Mouse (Mus musculus) lung, adult 18-20 months (tissue): ENCODE results near the gene Kcnq1.

Source experiments
- DNase-seq, 2 experiments: peaks; one replicate each; pipeline ENCODE4 v3.0.0; 2022; ENCODE audit warnings: mixed read lengths in 2 of 2

Gene Kcnq1

DNA sequence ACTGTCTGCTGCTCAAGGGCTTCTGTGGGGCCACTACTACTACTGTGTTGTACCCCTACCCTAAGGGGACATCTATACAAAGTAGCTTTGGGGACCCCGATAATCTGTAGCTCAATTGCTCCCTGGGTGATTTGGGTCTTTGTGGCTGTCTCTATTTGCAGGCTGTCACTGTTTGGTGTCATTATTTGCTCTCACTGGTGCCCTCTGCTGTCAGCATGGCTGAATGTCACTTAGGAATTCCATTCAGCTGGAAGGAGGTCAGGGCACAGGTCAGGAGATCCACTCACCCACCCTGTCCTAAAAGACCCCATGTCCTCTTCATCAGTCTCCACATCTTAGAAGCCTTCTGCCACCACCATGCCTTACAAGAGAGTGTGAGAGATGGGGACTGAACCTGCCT is 32.6 kb downstream of the Kcnq1 start:
- peak; percentile 67 to 73 for DNase-seq

DNA sequence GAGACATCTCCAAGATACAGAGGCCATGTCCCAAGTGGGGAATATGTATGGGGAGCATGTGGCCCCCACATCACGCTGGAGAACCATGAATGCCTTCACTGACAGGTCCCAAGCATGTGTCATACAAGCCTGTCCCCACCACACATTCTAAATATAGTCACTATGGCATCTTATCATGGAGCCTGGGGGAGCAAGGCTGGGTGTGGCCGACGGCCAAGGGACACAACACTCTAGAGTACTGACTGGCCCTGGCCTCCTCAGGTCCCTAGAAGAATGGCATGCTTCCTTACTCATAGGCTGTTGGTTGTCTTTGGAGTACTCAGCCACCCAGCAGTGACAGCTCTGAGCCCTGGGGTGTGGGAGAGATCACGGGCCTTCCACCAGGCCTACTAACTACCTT is 33.8 kb downstream of the Kcnq1 start:
- no peak for DNase-seq

DNA sequence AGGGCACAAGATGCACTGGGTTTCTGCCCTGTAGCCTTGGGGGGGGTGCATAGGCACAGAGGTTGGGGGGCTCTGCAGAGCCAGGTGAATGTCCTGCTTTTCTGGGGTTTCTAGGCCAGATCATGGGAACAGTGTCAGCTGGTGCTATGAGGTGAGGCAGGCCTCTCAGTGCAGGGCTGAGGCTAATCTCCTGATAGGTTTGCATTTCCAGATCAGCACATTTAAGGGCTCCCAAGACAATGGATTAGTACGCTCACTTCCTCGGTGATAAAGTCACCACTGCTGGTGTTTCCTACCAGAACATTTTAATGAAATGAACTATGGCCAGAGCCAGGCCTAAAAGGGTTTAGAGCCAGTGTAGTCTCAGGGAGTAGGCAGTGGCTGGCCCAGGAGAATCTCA is 36.5 kb downstream of the Kcnq1 start:
- no peak for DNase-seq

DNA sequence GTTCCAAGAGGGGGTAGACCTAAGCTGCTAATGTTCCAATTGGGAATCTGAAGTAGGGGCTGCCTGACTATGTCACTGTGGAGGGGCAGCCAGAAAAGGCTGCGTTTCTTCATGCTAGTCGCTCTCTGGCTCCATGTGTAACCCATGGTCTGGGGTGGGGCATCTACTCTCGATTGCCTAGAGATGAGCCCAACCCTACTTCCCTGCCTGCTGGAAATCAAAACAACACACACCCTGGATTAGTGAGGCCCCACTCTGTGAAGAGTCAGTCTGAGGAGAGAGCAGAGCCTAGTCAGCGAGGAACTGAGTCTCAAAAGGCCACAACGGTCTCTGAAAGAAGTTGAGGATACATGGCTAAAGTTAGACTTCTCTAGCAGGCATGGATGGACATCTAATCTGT is 40.9 kb downstream of the Kcnq1 start:
- no peak for DNase-seq

DNA sequence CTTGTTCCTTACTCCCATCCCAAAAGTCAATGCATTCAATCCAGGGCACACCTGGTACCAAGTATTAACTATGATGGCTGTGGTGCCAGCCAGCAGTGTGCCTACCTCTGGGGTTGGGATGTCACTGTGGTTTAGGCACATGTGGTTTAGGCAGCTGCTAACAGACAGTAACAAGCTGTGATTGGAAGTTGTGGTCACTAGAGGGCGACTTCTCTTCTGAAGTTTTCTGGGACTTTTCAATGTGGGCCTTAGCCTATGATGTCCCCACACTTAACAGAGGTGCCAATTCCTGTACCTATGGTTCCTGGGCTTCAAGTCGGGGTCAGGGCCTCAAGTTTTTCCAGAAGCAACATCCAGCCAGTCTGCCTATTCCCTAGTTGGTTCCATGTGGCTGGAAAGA is 45.0 kb downstream of the Kcnq1 start:
- DNase-seq: peak; percentile 19 to 31

DNA sequence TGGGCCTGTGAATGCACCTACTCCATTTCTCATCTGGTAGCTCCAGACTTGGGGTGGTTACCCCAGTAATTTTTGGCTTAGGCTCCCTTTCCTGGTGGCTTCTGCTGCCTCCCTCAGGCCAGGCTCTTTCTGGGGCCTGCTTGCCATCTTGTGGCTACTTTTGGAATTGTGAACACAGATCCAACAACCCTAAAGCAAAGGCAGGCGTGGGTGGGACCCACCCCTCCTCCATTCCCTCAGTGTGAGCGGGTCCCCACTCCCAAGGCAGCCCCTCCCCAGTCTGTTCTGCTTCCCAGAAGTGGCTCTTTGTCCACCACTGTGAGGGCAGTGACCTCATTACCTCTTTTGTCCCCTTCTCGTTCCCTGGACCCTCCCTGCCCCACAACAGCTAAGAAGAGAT is 46.2 kb downstream of the Kcnq1 start:
- no peak for DNase-seq

DNA sequence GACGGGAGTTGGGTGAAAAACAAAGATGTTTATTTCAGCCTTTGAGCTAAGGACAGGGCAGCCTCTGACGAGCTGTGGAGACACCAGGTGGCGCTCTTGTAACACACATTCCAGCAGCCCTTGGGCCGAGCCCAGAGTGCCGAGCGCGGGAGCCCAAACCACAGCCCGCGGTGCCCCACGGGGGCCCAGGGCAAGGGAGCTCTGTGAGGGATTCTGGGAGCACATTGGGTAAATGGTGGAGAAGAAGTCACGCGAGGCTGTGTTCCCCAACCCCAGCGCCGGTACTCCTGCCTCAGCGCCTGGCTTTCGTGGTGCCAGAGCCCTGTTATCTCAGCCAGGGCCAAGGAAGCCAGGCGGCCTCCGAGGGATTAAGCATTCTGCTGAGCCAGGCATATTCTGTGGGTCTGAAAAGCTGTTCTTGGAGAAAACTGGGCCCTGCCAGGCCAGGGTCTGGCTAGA is 47.8 kb downstream of the Kcnq1 start:
- peak; percentile 73 to 80 for DNase-seq

DNA sequence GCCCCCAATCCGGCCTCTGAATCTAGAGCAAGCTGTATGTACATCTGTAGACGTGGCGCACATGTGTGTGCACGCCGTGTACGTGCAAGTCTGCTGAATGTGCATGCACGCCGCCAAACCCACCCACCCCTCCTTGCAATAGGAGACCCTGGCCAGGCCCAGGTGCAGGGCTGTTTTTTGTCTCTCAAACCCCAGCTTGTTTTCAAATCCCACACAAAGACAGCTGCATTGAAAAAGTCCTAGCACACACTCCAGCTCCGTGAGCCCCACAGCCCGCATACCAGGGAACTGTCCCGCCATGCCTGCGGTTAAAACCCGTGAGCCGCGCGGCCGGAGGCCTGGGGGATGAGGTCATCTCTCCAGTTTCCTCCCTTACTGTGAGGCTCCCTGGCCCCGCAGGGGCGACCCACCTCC is 48.3 kb downstream of the Kcnq1 start:
- no peak for DNase-seq

DNA sequence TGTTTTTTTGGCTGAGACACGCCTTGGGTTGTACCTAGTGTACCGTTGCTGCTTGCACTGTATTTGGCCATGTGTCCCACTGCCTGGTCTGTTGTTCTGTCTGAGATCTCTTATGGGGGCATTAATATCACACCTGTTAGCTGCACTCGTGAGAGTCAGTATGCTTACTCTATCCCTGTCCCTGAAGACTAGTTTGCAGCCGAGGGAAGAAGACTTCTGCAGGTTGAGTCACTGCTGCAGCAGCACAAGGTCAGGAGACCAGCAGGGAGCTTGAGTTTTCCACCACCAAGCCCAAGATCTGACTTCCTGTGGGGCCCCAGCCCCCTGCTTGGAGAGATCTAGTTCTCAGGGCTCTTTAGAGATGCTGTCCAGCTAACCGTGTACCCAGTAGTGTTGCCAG is 49.1 kb downstream of the Kcnq1 start:
- DNase-seq: no peak

DNA sequence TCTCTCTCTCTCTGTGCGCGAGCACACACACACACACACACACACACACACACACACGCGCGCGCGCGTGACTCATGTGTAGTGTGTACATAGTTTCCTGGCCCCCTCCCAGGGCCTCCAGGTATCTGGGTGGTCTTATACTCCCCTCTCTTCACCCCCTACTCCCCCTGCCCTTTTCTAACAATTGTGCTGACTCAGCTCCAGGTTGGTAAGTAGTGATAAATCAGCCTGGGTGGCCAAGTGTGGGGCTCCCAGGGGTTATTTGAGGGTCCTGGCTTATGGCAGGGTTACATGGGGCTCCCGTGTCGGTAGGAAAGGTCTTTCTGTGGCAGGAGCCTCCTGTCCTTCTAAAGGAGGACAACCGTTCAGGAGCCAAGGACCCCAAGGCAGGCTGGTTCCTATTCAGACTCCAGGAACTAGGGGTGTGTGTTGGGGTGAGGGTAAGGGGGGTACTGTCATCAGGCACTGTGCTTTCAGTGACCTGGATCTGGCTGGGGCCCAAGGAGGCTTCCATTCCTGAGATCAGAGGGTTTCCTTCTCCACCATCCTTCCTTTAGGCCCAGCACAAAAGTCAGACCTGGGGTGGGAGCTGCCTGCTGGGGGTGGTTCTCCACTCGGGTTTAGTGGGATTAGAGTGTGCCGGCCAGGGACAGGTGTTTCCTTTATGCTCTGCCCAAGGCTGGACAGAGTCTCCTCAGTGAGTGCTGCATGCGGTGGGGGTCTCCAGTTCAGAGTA is 52.7 kb downstream of the Kcnq1 start:
- DNase-seq: no peak

DNA sequence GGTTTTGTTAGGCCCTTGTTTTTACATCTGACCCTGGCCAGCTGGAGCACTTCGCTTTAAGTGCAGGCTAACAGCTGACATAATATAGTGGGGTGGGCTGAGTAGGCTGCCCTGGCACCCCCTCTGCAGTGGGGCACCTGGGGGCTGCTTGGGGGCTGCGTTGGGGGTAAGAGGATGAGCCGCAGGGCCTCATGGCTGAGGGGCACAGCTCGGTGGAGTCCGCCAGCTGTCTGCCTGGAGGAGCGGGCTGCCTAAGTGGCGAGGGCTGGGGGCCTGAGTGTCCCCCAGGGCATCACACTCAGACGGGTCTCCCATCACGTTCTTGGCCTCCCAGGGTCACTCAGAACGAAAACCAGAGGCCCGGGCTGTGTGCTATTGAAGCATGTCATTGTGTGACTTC is 53.3 kb downstream of the Kcnq1 start:
- DNase-seq: no peak

DNA sequence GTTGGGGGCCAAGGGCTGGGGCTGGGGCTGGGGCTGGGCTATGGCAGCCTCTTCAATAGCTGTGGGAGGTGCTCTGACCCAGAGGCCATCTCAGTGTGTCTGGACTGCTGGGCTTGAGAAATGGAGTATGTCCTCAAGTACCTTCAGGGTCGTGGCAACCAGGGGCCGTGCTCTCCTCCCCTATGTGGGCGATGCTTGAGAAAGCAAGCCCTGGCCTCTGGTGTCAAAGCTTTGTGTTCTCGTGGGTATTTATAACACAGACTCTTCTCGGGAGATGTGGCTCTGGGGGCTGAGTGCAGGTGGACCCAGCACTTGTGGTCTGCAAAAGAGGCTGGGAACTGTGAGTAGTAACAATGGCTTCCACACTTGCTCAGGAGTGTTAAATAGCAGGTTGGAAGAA is 53.9 kb downstream of the Kcnq1 start:
- DNase-seq: no peak

DNA sequence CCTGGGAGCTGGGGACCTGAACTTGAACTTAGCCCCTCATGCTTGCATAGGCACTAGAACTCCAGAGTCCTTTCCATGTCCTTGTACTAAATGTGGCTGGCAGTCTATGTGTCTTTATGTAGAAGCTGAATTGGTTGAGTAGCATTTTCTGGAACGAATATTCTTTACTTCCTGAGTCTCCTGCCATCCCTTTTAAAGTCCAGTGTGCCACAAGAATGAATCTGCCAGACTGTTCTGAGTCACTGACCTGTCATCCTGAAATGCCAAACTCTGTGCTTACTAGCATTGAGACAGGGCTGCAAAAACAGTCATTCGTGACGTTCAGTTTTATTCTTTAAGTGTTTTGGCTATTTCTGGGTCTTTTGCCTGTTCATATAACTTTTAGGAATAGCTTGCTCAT is 55.9 kb downstream of the Kcnq1 start:
- no peak for DNase-seq

DNA sequence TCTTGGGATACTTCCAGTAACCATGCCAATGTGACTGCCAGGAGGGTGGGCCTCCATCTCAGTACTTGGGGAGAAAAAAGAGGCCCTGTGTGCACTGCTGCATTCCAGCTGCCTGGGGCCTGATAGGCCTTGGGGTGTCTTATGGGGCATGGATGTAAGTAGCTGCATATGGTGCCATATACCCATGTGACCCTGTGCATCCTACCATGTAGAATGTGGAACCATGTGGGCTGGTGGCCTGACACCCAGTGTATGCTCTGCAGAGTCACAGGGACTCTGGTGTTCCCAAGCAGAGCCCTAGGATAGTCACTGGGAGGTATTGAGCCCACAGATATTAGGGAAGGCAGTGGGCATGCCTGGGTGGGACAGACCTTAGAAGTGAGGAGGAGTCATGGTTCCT is 57.9 kb downstream of the Kcnq1 start:
- DNase-seq: no peak

DNA sequence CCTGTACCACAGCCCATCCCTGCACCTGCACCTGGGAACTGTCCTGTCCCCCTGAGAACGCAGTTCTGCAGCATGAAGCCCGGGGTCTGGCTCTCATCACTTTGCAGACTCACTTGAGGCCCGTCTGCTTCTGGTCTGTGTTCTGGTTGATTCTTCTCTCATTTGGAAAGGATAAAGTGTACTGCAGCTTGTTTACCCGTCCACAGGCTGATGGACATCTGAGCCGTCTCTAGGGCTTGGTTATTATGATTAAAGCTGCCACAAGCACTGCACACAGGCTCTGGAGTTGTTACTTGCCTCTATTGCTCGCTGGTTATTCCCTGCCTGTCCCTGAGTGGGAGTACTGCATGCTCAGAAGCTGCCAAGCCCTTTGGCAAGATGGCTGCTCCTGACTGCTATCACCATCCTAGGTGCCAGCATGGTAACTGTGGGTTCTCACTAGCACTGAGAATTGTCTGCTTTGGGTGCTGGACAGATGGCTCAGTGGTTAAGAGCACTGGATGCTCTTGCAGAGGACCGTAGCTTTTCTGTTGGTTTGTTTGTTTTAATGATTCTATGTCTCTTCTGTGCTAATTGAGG is 59.6 kb downstream of the Kcnq1 start:
- DNase-seq: no peak

DNA sequence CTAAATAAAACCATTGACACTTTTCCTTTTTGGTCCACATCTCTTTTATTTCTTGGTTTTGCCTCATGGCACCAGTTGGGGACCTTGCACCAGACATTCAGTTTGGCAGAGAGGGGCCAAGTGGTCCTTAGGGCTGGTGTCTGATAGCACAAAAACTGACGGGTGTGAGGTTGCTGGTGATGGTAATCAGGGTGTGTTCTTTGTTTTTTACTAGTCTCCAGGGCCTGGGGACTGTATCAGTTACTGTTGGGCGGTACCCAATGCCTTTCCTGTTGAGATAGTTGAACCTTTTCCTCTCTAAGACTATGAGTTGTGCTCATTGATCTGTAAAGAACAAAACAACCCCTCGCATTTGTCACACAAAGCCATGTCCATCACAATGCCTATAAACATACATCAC is 61.1 kb downstream of the Kcnq1 start:
- DNase-seq: no peak

DNA sequence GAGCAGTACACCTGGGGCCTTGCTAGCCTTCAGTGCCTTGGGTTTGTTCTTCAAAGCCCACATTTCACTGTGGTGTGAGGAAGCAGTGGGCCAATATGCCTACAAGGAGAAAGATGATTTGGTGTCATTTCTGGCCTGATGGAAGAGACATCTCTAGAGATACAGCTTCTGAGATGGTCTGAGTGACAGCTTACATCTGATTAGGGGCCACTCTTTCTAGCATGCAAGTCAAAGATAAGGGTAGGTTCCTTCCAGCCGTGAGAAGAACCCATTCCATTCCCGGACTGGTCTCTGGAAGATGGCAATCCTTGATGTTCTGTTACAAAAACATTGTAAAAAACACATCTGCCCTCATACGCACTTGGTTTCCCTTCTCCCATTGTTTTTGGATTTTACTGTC is 63.2 kb downstream of the Kcnq1 start:
- no peak for DNase-seq

DNA sequence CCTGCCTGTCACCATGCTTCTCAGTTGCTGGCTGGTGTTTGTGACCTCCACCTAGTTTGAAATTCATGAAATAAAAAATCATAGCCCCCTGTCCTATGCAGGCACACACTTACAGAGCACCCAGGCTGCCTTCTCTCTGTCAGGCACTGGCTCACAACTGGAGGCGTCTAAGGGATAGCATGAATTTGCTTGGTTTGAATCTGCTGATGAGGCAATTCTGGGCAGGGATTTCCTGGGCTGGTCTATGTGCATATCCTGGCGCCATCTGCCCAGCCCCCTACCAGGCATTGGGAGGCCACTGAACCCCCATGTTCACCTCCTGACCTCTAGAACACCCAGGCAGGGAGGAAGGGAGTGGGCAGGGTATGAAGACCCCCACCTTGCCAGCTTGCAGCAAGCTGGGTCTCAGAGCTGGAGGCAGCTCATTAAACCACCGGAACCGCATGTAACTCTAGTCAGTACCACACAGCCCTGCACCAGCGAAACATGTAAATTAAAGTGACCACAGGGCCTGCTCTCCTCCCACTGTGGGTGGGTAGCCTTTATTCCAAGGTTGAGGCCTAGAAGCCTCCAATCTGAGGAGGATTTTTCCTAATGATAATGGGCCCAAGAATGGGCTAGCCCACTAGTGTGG is 66.9 kb downstream of the Kcnq1 start:
- no peak for DNase-seq

DNA sequence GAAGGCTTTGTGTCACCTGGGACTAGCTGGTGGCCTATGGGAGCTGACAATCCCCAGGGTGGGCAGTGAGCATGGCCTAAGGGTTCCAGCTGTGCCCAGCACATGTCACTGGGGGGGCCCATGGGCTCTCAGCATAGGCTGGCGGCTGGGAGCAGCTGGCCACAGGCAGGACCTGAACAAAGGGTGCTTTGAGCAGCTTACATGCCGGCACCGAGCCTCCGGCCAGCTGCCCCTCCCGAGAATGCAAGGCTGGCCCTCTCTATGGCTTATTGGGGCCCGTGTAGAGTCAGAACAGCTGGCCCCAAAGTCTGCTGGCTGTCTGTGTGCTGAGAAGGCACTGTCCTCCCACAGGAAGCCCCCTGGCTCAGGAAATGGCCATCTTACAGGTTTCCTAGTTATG is 68.5 kb downstream of the Kcnq1 start:
- DNase-seq: no peak

DNA sequence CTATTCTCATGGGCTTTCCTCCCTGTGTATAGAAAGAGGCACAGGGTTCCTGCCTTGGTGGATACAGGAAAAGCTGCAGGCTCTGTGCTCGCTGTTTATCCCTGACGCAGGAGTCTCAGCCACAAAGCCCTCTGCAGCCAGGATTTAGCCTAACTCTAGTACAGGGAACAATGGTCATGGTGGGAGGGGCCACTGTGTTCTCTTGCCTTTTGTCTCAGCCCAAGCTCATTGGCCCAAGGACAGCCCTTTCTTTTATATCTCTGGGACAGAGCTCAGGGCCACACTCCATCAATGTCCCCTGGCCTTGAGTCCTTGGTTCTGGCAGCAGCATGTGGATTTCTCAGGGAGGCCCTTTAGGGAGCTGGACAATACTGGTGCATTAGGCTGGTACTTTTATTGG is 72.7 kb downstream of the Kcnq1 start:
- DNase-seq: peak; percentile 19 to 23

DNA sequence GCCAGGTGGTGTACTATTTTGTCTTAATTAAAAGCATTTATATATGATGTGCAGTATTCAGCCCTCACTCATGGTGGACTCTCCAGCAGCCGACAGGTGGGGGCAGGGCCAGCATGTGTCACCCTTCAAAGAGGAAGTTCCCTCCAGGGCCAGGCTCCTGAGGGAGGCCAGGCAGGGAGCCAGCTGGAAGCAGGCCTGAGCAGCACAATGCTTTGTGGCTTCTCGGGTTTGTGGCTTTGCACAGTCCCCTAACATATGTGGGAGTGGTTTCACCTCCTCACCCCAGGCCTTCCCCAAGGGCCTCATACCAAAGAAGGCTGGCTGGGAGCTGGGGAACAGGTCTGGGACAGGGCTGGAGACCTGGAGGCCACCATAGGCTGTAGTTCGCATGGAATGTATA is 74.6 kb downstream of the Kcnq1 start:
- DNase-seq: peak; percentile 89 to 93

DNA sequence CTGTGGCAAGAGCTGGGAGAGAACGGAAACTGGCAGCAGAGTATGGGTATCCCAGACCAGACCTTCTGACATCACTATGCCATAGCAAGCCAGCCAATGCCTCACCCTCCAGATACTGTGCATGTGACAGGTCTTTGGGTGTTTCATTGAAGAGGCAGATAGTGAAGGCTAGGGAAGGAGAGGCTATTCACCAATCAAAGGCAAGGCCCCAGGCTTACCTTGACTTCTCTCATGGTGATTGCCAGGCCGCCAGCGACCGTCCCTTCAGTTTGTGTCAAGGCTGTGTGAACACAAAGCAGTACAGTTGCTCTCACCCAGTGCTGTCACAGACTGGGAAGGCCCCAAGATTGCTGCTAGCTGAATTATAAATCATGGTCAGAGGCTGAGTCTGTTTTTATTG is 75.1 kb downstream of the Kcnq1 start:
- DNase-seq: no peak

DNA sequence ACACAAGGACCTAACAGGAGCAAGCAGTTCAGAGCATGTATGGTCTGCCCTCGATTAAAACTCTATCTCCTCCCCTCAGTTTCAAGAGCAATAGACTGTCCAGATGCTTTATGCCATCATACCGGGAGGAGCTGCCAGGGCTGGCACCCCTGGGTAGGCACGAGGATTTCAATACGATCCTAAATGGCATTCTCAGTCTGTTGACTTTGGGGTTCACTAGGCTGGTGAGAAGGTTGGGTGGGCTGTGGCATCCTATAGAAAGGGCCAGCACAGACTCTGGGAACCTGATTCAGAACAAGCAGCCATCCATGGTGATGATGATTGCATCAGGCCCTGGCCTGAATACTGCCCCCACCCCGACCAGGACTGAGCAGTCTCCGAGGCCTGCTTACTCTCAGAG is 79.3 kb downstream of the Kcnq1 start:
- no peak for DNase-seq

DNA sequence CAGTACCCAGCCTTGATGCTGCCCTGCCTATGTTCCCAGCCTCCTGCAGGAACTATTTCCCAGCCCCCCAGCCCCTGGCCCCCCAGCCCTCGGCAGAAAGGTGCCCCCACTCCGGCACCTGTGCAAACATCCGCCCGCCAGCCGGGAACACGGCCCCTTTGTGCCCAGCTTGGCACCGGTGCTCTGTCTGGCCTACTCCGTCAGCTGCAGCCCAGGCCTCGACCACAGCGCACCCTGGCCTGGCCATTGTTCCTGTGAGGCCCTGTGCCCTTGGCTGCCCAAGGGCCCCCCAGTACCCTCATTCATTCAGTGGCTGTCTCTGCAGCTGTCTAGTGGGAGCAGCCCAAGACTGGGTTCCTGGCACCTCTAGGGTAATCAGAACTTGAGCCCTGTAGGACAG is 80.2 kb downstream of the Kcnq1 start:
- DNase-seq: no peak

DNA sequence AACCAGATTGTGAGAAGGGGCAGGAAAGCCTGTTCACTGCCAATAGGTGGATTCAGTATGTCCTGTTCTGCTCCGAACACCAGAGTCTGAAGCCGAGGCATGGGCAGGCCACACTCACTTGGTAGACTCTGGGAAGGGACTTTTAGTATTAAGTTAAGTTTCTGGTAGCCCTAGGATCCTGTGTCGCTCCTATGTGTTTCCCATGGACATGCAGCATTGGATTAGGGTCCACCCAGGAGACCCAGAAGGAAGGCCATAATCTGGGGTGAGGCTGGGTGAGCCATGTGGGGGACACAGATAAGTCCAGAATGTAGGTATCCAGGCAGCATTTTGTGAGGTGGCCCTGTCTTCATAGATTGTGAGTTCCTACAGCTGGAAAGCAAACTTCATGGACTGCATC is 81.0 kb downstream of the Kcnq1 start:
- DNase-seq: no peak
